Mouse (Mus musculus) embryo, embryonic 10 days (tissue): Measurements from ENCODE around the gene Mbtps2.

ENCODE experiments used
- DNase-seq: peaks from one replicate; pipeline ENCODE4 v3.0.0-alpha.2; 2015; ENCODE audit warnings: low spot score

Gene Mbtps2

GRCm38 (mm10) chrX:157598186-157598996 is at the start of gene Mbtps2:
Gene Mbtps2 (minus strand): TSS chrX:157598715.
- peak; percentile 68 for DNase-seq

DNA sequence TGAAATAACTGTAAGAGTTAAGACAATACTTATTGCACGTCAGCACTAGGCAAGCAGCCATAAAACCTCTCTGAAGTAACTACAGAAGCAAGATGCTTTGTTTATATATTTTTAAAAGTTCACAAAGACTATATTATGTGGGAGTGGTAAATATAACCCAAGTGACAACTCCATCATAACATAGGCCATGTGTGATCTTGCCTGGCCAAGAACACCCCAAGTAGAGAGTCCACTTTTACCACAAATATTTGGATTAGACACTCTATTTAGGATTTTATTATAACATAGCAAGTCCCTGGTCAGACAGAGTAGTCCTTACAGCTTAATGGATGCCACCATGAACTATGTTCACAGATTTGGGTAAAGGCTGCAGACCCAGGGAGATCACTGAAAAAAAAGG is 47.9 kb upstream of the Mbtps2 start:
- no peak for DNase-seq

DNA sequence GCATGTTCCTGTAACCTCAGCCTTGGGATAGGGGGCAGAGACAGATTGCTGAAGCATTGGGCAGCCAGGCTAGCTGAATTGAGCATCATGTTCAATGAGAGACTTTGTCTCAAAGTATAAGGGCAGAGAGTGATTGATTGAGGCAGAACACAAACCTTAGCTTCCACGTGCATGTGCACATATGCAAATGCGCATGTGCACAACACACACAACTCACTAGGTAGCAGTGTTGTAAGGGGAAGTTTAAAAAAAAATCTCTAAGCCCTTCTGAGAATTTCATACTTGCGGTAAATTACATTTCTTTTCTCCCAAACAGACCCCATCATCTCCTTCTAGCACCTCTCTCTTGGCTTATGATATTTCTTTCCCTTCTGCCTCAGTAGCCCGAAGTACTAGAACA is 46.2 kb upstream of the Mbtps2 start:
- DNase-seq: no peak

- peak; percentile 60 for DNase-seq
Measured at GRCm38 (mm10) chrX:157644300-157644699, 45.8 kb upstream of the Mbtps2 start.

- DNase-seq: no peak
Measured at GRCm38 (mm10) chrX:157642856-157643255, 44.3 kb upstream of the Mbtps2 start.

GRCm38 (mm10) chrX:157637253-157637652 is 38.7 kb upstream of the Mbtps2 start:
- no peak for DNase-seq

GRCm38 (mm10) chrX:157633676-157634414 is 35.3 kb upstream of the Mbtps2 start:
- DNase-seq: no peak

DNA sequence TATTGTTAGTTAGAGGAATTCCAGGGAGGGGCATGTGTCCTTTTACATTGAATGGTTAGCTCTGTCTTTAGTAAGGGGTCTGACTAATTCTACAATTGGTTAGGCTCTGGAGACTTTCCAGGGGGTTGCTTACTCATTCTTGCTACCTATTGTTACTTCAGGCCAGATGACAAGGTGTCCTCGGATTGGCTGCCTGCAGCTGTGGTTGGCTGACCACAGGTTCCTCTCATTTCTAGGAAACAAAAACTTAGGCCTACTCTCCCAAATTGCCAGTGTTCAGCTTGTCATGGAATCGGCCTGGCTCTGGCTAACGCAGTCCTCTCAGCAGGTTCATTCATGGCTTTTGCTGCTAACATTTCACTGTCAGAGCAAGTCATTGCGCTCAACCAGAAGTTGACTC is 31.8 kb upstream of the Mbtps2 start:
- no peak for DNase-seq

DNA sequence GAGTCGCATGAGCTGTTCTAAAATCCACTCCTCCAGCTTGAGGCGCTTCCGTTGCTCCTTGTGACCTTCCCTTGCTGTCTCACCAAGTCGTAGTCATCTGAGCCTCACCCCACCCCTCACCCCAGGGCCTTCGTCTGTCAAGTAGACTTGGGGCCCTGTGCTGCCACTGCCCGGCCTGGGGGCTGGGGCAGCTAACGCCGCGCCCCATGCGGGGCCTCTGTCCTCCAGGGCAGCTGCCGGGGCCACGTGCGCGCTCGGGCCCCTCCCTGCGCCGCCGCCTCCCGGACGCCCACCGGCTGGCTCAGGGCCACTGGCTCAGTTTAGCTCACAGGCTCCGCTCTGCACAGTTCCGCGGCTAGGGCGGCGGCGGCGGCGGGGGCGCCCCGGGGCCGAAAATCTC is 14.4 kb upstream of the Mbtps2 start:
- peak; percentile 6 for DNase-seq

- DNase-seq: peak; percentile 67
Measured at GRCm38 (mm10) chrX:157601450-157601849, 2.9 kb upstream of the Mbtps2 start.

DNA sequence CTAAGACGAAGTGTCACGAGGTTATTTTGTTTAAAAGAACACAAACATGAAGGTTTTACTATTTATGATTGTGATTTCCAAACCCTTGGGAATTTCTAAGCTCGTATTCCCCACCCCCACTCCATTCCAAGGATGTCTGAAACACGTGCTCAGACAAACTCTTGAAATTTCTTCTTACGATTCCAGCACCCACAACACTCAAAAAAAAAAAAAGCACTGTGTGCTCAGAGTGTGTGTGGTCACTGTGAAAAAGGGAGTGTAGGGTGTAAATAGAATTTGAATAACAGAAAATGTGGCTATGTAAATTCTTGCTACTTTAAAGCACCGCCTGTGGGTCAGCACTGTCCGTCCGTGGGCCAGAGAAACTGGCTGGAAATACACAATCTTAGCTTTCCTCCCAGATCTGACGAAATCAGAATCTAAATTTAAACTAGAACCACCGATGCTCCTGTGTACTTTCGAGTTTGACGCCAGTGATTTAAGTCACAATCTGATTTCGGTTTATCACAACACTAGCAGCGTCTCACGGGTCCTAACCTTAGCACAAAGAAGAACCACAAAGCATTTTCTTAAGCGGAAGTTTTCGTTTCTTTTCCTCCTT is 830 bp downstream of the Mbtps2 start:
- peak; percentile 14 for DNase-seq

- no peak for DNase-seq
Measured at GRCm38 (mm10) chrX:157596802-157597201, 1.7 kb downstream of the Mbtps2 start.

GRCm38 (mm10) chrX:157595927-157596326 is 2.6 kb downstream of the Mbtps2 start:
- DNase-seq: no peak

GRCm38 (mm10) chrX:157594606-157595005 is 3.9 kb downstream of the Mbtps2 start:
- no peak for DNase-seq

- no peak for DNase-seq
Measured at GRCm38 (mm10) chrX:157587001-157587400, 11.5 kb downstream of the Mbtps2 start.

DNA sequence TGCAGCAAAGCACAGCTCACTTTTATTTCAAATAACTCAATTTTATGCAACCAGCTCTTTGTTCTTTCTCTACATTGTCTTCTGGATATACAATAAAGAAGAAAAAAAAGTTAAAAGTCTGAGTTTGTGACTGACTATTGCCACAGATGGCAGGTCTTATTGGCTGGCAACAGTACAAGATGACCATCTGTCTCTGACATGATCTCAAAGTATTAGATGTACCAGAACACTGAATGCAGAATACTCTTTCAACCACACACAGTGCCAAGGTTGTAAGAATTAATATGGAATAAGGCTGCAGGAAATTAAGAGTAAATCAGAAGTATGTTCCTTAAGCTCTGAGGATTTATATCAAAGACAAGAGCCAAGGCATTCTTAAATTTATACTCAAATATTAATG is 12.1 kb downstream of the Mbtps2 start:
- no peak for DNase-seq

DNA sequence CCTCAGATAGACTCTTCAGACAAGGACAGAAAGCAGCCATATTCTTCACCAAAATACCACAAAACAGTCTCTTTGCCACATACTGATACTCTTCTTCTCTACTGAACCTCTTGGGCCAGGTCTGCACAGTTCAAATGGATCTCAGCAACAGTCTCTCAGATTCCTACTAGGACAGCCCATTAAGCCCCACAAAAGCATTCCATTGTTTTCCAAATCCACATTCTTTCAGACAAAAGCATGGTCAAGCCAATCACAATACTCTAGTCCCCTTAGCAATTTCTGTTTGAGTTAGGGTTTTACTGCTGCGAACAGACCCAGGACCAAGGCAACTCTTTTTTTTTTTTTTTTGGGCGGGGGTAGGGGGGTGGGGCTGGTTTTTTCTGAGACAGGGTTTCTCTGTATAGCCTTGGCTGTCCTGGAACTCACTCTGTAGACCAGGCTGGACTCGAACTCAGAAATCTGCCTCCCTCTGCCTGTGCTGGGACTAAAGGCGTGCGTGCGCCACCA is 19.4 kb downstream of the Mbtps2 start:
- DNase-seq: no peak

DNA sequence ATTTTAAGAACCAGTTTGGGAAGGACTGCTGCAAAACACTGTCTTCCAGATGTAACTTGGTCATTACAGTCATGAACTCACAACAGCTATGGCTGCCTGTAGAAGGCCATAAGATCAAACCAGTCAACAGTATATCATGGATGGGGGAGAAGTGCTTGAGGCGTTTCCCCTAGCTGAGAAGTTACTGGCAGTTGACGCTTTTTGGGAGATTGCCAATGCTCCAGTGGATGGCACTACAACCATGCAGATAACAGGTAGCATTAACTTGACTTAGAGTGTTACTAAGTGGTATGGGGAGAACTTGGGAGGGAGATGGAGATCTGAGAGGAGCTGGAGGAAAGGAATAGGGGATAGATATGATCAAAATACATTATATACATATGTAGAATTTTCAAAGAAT is 23.8 kb downstream of the Mbtps2 start:
- DNase-seq: no peak

- DNase-seq: no peak
Measured at GRCm38 (mm10) chrX:157568840-157569239, 29.7 kb downstream of the Mbtps2 start, which contains the start of gene Yy2. Gene Yy2 (minus strand): TSS chrX:157568985.

GRCm38 (mm10) chrX:157563794-157564193 is 34.7 kb downstream of the Mbtps2 start:
- DNase-seq: no peak

DNA sequence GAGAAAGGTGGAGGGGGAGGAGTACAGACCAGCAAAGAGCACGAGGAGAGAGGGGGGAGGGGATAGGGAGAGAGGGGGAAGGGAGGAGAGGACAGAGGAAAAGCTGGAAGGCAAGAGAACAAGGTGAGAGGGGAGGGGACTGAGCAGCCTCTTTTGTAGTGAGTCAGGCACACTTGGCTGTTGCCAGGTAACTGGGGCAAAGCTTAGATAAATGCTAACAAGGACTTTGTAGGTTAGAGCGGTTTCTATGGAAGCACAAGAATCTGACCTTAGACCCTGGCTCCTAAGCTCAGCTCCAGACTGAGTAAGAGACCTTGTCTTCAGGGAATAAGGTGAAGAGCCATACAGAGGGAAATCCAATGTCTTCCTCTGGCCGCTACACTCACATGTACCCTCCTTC is 51.4 kb downstream of the Mbtps2 start:
- DNase-seq: peak; percentile 72

DNA sequence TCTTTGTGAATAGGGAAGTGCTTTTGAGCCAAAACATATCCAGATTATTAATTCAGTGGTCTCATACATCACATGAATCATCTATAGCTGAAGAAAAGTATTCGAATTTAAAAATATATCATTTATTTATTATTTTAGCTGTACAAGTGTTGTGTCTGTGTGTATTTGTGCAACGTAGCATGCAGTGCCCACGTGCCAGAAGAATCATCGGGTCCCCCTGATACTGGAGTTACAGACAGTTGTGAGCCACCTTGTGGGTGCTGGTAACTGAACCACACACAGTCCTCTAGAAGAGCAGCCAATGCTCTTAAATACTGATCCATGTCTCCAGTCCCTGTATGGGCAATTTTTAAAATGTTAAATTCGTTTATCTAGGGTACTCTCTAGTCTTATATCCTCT is 92.1 kb downstream of the Mbtps2 start:
- no peak for DNase-seq

GRCm38 (mm10) chrX:157504506-157504905 is 94.0 kb downstream of the Mbtps2 start:
- no peak for DNase-seq
